9 mouse cellular contexts compared by ENCODE assay signal in genomic region chr4:149453656-149454055, GRCm38 (mm10). TPM values are rescaled to one million over a fixed set of nuclear protein-coding genes. Genes with fewer than 3 reads are reported as not detected.
DNase-seq lines count a peak whose midpoint lies in the region; ATAC-seq and TF ChIP-seq lines count a peak whose summit lies in the region.
"Had no signal": no experiment of that assay in that cellular context is flagged by ENCODE, and none has a peak within 500 bp of the region (broad histone marks: within the 10 kb centered on the region; RNA-seq: fewer than 3 reads in every experiment).

No protein-coding gene starts in this region.

- no peaks in the 10 kb centered on the region for H3K27me3 ChIP-seq in midbrain, embryonic 14.5 days (ENCODE audit: control insufficient read depth, insufficient read depth, low read length)
- H3K27me3 ChIP-seq in midbrain, embryonic 16.5 days (ENCODE audit: control insufficient read depth, insufficient read depth, low read depth, low read length) = no peaks in the 10 kb centered on the region
- H3K27me3 ChIP-seq in thymus, adult 2 months (ENCODE audit: control insufficient read depth, insufficient read depth, low read length) = no peaks in the 10 kb centered on the region
- H3K27me3 ChIP-seq: limb, embryonic 12.5 days had no signal

- WGBS in midbrain, embryonic 14.5 days = 89% methylated on average over 4 of the region's 4 CpGs
- 86% methylated on average over 4 of the region's 4 CpGs for WGBS in midbrain, embryonic 16.5 days
- 62% methylated on average over 4 of the region's 4 CpGs for WGBS in thymus, adult 2 months

- H3K4me2 ChIP-seq in midbrain, embryonic 14.5 days (ENCODE audit: low read length) = no peak overlapping the region
- no peak overlapping the region for H3K4me2 ChIP-seq in midbrain, embryonic 16.5 days (ENCODE audit: low read length)
- H3K4me2 ChIP-seq: limb, embryonic 12.5 days had no signal

- H3K36me3 ChIP-seq in midbrain, embryonic 14.5 days (ENCODE audit: control insufficient read depth, insufficient read depth, low read length) = no peaks in the 10 kb centered on the region
- no peaks in the 10 kb centered on the region for H3K36me3 ChIP-seq in midbrain, embryonic 16.5 days (ENCODE audit: control insufficient read depth, insufficient read depth, low read length)
- H3K36me3 ChIP-seq in thymus, adult 2 months (ENCODE audit: control insufficient read depth, insufficient read depth, low read length) = no peaks in the 10 kb centered on the region
- H3K36me3 ChIP-seq: limb, embryonic 12.5 days had no signal

- peak; percentile 26 for DNase-seq in gastrocnemius, adult 18-20 months (ENCODE audit: low spot score)
- no peak for DNase-seq in gastrocnemius, adult 8-10 months (ENCODE audit: low spot score in 2 of 2)
- DNase-seq in midbrain, embryonic 14.5 days = peak; percentile 23
- peak; percentile 59 for DNase-seq in T-cell, adult 2 months (ENCODE audit: low spot score)
- DNase-seq in heart, postnatal 4 days = peak; percentile 61
- DNase-seq in thymus, adult 2 months = peak; percentile 83
- no peak for DNase-seq in layer of hippocampus, adult 11-12 months (ENCODE audit: low spot score)

- TF ChIP-seq CTCF in thymus, adult 2 months (IDR thresholded peaks at IDR 0.05; ENCODE audit: borderline replicate concordance, control insufficient read depth, extremely low read depth, insufficient read depth, low read length, poor library complexity) = peak; percentile 55; the same call in 1 of the 2 replicates

- no peak for TF ChIP-seq POLR2A in thymus, adult 2 months (IDR thresholded peaks at IDR 0.05; ENCODE audit: control insufficient read depth, extremely low read depth, insufficient read depth, low read length, poor library complexity)

- no peaks in the 10 kb centered on the region for H3K4me1 ChIP-seq in midbrain, embryonic 14.5 days (ENCODE audit: control insufficient read depth, insufficient read depth, low read length)
- no peaks in the 10 kb centered on the region for H3K4me1 ChIP-seq in midbrain, embryonic 16.5 days (ENCODE audit: control insufficient read depth, insufficient read depth, low read length)
- peaks cover 5% of the 10 kb centered on the region for H3K4me1 ChIP-seq in thymus, adult 2 months (replicated peaks; ENCODE audit: control insufficient read depth, insufficient read depth, low read length)
- H3K4me1 ChIP-seq: limb, embryonic 12.5 days had no signal

- H3K4me3 ChIP-seq in midbrain, embryonic 14.5 days (replicated peaks; ENCODE audit: low read depth, low read length) = no peak overlapping the region
- H3K4me3 ChIP-seq in midbrain, embryonic 16.5 days (ENCODE audit: low read depth, low read length) = no peak overlapping the region
- H3K4me3 ChIP-seq in thymus, adult 2 months (ENCODE audit: control insufficient read depth, insufficient read depth, low read length) = no peak overlapping the region
- H3K4me3 ChIP-seq: limb, embryonic 12.5 days had no signal

- ATAC-seq in midbrain, embryonic 14.5 days (ENCODE audit: low FRiP score, low TSS enrichment) = no peak
- no peak for ATAC-seq in midbrain, embryonic 16.5 days

- H3K9me3 ChIP-seq in midbrain, embryonic 14.5 days (ENCODE audit: control insufficient read depth, low read length) = no peaks in the 10 kb centered on the region
- H3K9me3 ChIP-seq in midbrain, embryonic 16.5 days (replicated peaks; ENCODE audit: control insufficient read depth, low read length, poor library complexity, severe bottlenecking) = no peaks in the 10 kb centered on the region

- H3K27ac ChIP-seq in midbrain, embryonic 14.5 days (replicated peaks; ENCODE audit: low read depth, low read length) = no peak overlapping the region
- H3K27ac ChIP-seq in midbrain, embryonic 16.5 days (ENCODE audit: low read length) = no peak overlapping the region
- H3K27ac ChIP-seq in thymus, adult 2 months (ENCODE audit: control insufficient read depth, insufficient read depth, low read length) = no peak overlapping the region
- H3K27ac ChIP-seq: limb, embryonic 12.5 days had no signal

- no peak overlapping the region for H3K9ac ChIP-seq in midbrain, embryonic 14.5 days (replicated peaks; ENCODE audit: low read length)
- no peak overlapping the region for H3K9ac ChIP-seq in midbrain, embryonic 16.5 days (ENCODE audit: low read depth, low read length)
- H3K9ac ChIP-seq: limb, embryonic 12.5 days had no signal

RNA-seq across cellular contexts. Expression of gene Rbp7, which starts 1.1 kb away (rescaled TPM):
- 10 to 100 TPM; 14.6 to 15.4 TPM for total RNA-seq in gastrocnemius, adult 18-20 months (2021)
- 10 to 100 TPM in 1 of 4 experiments, 1 to 10 TPM in 3; 3.8 to 14.0 (median 5.8) TPM for total RNA-seq in gastrocnemius, adult 8-10 months (2022)
- 0.50 TPM in 1 of 2 replicates, not detected in the other for polyA plus RNA-seq in midbrain, embryonic 14.5 days (2014; fragmentation: Nextera tagmentation; extraction: Ambion mirVana)
- polyA plus RNA-seq in midbrain, embryonic 16.5 days (2015; fragmentation: Nextera tagmentation; extraction: Ambion mirVana) = 0.43 TPM in 1 of 2 replicates, not detected in the other
- 10 to 100 TPM; 38.9 to 39.6 TPM for total RNA-seq in heart, postnatal 4 days (2021)
- polyA plus RNA-seq in thymus, adult 2 months (2012; rRNA removed) = 0.59 and 1.2 TPM in 2 replicates
- polyA plus RNA-seq: limb, embryonic 12.5 days had no signal

RNA-seq across cellular contexts. Expression of gene Tmem274, which starts 23.5 kb away (rescaled TPM):
- total RNA-seq in gastrocnemius, adult 18-20 months (2021) = not detected
- not detected for total RNA-seq in gastrocnemius, adult 8-10 months (2022)
- not detected in 2 replicates for polyA plus RNA-seq in midbrain, embryonic 14.5 days (2014; fragmentation: Nextera tagmentation; extraction: Ambion mirVana)
- not detected in 2 replicates for polyA plus RNA-seq in midbrain, embryonic 16.5 days (2015; fragmentation: Nextera tagmentation; extraction: Ambion mirVana)
- not detected for total RNA-seq in heart, postnatal 4 days (2021)
- polyA plus RNA-seq in thymus, adult 2 months (2012; rRNA removed) = not detected in 2 replicates

RNA-seq across cellular contexts. Expression of gene Ube4b, which starts 27.1 kb away (rescaled TPM):
- 10 to 100 TPM; 31.7 to 35.5 TPM for total RNA-seq in gastrocnemius, adult 18-20 months (2021)
- 10 to 100 TPM; 35.4 to 39.1 (median 35.6) TPM for total RNA-seq in gastrocnemius, adult 8-10 months (2022)
- 56.8 and 59.1 TPM in 2 replicates for polyA plus RNA-seq in midbrain, embryonic 14.5 days (2014; fragmentation: Nextera tagmentation; extraction: Ambion mirVana)
- 54.1 and 57.9 TPM in 2 replicates for polyA plus RNA-seq in midbrain, embryonic 16.5 days (2015; fragmentation: Nextera tagmentation; extraction: Ambion mirVana)
- total RNA-seq in heart, postnatal 4 days (2021) = 10 to 100 TPM; 59.9 to 61.8 TPM
- polyA plus RNA-seq in thymus, adult 2 months (2012; rRNA removed) = 110 and 148 TPM in 2 replicates

RNA-seq across cellular contexts. Expression of gene Nmnat1, which starts 31.3 kb away (rescaled TPM):
- 10 to 100 TPM; 33.1 to 33.5 TPM for total RNA-seq in gastrocnemius, adult 18-20 months (2021)
- total RNA-seq in gastrocnemius, adult 8-10 months (2022) = 10 to 100 TPM; 29.8 to 34.8 (median 30.9) TPM
- polyA plus RNA-seq in midbrain, embryonic 14.5 days (2014; fragmentation: Nextera tagmentation; extraction: Ambion mirVana) = 5.6 and 9.4 TPM in 2 replicates
- 5.9 and 8.1 TPM in 2 replicates for polyA plus RNA-seq in midbrain, embryonic 16.5 days (2015; fragmentation: Nextera tagmentation; extraction: Ambion mirVana)
- 10 to 100 TPM; 12.7 to 14.8 TPM for total RNA-seq in heart, postnatal 4 days (2021)
- polyA plus RNA-seq in thymus, adult 2 months (2012; rRNA removed) = 21.6 and 22.9 TPM in 2 replicates

RNA-seq across cellular contexts. Expression of gene Lzic, which starts 31.4 kb away (rescaled TPM):
- 10 to 100 TPM; 13.1 to 14.1 TPM for total RNA-seq in gastrocnemius, adult 18-20 months (2021)
- total RNA-seq in gastrocnemius, adult 8-10 months (2022) = 10 to 100 TPM; 12.3 to 18.0 (median 12.8) TPM
- 48.9 and 49.7 TPM in 2 replicates for polyA plus RNA-seq in midbrain, embryonic 14.5 days (2014; fragmentation: Nextera tagmentation; extraction: Ambion mirVana)
- polyA plus RNA-seq in midbrain, embryonic 16.5 days (2015; fragmentation: Nextera tagmentation; extraction: Ambion mirVana) = 39.8 and 43.1 TPM in 2 replicates
- total RNA-seq in heart, postnatal 4 days (2021) = 10 to 100 TPM; 43.4 to 46.8 TPM
- polyA plus RNA-seq in thymus, adult 2 months (2012; rRNA removed) = 29.0 and 30.3 TPM in 2 replicates

Comparison
In these comparisons a context has a peak if more than half of its experiments do, and no peak if none do; other contexts are left out.
1. DNase-seq: peak in gastrocnemius, adult 18-20 months (single experiment), midbrain, embryonic 14.5 days (single experiment), T-cell, adult 2 months (single experiment), heart, postnatal 4 days (single experiment) and thymus, adult 2 months (single experiment); none in gastrocnemius, adult 8-10 months (0 of 2) and layer of hippocampus, adult 11-12 months (single experiment).